14 mouse cellular contexts compared by ENCODE assay signal in the genomic region with DNA sequence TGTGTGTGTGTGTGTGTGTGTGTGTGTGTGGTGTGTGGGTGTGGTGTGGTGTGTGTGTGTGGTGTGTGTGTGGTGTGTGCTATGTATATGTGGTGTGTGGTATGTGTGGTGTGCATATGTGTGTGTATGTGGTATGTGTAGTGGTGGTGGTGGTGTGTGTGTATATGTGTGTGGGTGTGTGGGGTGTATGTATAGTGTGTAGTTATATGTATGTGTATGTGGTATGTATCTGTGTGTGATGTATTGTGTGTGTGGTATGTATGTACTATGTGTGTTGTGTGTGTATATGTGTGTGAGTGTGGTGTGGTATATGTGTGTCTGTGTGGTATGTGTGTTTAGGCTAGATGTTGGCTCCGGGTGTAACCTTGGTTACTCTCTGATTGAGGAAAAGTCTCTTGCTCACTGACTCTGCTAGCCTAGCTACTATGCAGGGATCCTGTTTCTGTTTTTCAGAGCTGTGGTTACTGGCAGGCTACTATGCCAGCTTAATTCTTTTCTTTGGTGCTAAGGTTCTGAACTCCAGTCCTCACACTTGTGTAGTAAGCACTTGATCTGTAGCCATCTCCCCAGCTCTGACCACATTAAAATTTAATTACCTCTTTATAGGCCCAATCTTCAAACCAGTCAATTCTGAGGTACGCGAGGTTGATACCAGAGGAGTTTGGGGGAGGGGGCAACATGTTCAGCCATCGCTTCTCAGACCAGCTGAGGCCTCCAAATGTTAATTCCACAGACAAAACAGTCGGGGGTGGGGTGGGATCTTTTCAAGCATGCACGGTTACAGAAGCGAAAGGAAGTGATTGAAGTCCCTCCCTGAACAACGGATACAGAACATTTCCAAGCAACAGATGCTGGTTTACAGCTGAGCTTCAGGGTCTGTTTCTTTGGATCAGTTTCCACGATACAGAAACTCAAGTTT.
DNase-seq lines count a peak whose midpoint lies in the region; ATAC-seq and TF ChIP-seq lines count a peak whose summit lies in the region.
"Had no signal": no experiment of that assay in that cellular context is flagged by ENCODE, and none has a peak within 500 bp of the region (broad histone marks: within the 10 kb centered on the region; RNA-seq: fewer than 3 reads in every experiment).

No protein-coding gene starts in this region.

- no peak for TF ChIP-seq CTCF in brain, embryonic 14.5 days (IDR thresholded peaks at IDR 0.05; ENCODE audit: borderline replicate concordance, extremely low read depth, insufficient read depth, insufficient read length)

- no peaks in the 10 kb centered on the region for H3K36me3 ChIP-seq in kidney, embryonic 16.5 days (ENCODE audit: insufficient read depth, low read length)
- no peaks in the 10 kb centered on the region for H3K36me3 ChIP-seq in forebrain, embryonic 14.5 days (ENCODE audit: control insufficient read depth, insufficient read depth, low read length)
- no peaks in the 10 kb centered on the region for H3K36me3 ChIP-seq in limb, embryonic 12.5 days
- H3K36me3 ChIP-seq: lung, embryonic 15.5 days had no signal

- no peak for DNase-seq in kidney, postnatal 25 days
- peak; percentile 68 for DNase-seq in brain, embryonic 14.5 days (ENCODE audit: low read depth)
- peak; percentile 48 for DNase-seq in forebrain, embryonic 14.5 days (ENCODE audit: low spot score)
- DNase-seq in lung, adult 18-20 months, result no peak
- DNase-seq in gastrocnemius, postnatal 4 days (ENCODE audit: low spot score in 2 of 2), result no peak
- DNase-seq in adrenal gland, postnatal 10 days, result no peak
- DNase-seq: adrenal gland, postnatal 36 days; cerebellum, adult 9-10 months; gastrocnemius, postnatal 25 days; heart, postnatal 10 days had no signal

- no peaks in the 10 kb centered on the region for H3K4me1 ChIP-seq in kidney, embryonic 16.5 days (ENCODE audit: insufficient read depth, low read length)
- H3K4me1 ChIP-seq in forebrain, embryonic 14.5 days (ENCODE audit: control insufficient read depth, insufficient read depth, low read length), result peaks cover 10% of the 10 kb centered on the region
- peaks cover 11% of the 10 kb centered on the region for H3K4me1 ChIP-seq in limb, embryonic 12.5 days (replicated peaks)
- H3K4me1 ChIP-seq: lung, embryonic 15.5 days had no signal

- no peaks in the 10 kb centered on the region for H3K27me3 ChIP-seq in kidney, embryonic 16.5 days (ENCODE audit: insufficient read depth, low read length)
- H3K27me3 ChIP-seq in forebrain, embryonic 14.5 days (replicated peaks; ENCODE audit: control insufficient read depth, insufficient read depth, low read length), result no peaks in the 10 kb centered on the region
- 0 out of 2 replicates have a peak, but pooled peaks cover 4% of the 10 kb centered on the region for H3K27me3 ChIP-seq in limb, embryonic 12.5 days
- H3K27me3 ChIP-seq: lung, embryonic 15.5 days had no signal

- no peak overlapping the region for H3K27ac ChIP-seq in kidney, embryonic 16.5 days (ENCODE audit: low read length)
- no peak overlapping the region for H3K27ac ChIP-seq in forebrain, embryonic 14.5 days (ENCODE audit: low read depth, low read length)
- H3K27ac ChIP-seq in limb, embryonic 12.5 days, result 0 out of 2 replicates have a peak overlapping the region, but pooled peaks have one; percentile 17
- H3K27ac ChIP-seq: kidney, postnatal 0 days; lung, embryonic 15.5 days had no signal

- 40% methylated on average over 9 of the region's 9 CpGs for WGBS in kidney, embryonic 16.5 days
- WGBS in forebrain, embryonic 14.5 days, result 28% methylated on average over 9 of the region's 9 CpGs
- WGBS in limb, embryonic 12.5 days, result 29% methylated on average over 9 of the region's 9 CpGs

- no peak overlapping the region for H3K4me2 ChIP-seq in kidney, embryonic 16.5 days (replicated peaks; ENCODE audit: low read depth, low read length)
- no peak overlapping the region for H3K4me2 ChIP-seq in forebrain, embryonic 14.5 days (ENCODE audit: low read length)
- H3K4me2 ChIP-seq in limb, embryonic 12.5 days, result no peak overlapping the region
- H3K4me2 ChIP-seq: lung, embryonic 15.5 days had no signal

- no peaks in the 10 kb centered on the region for H3K9me3 ChIP-seq in kidney, embryonic 16.5 days (ENCODE audit: low read length)
- no peaks in the 10 kb centered on the region for H3K9me3 ChIP-seq in forebrain, embryonic 14.5 days (replicated peaks; ENCODE audit: control insufficient read depth, low read length)
- no peaks in the 10 kb centered on the region for H3K9me3 ChIP-seq in limb, embryonic 12.5 days
- H3K9me3 ChIP-seq: lung, embryonic 15.5 days had no signal

- H3K4me3 ChIP-seq in kidney, embryonic 16.5 days (ENCODE audit: low read length), result no peak overlapping the region
- H3K4me3 ChIP-seq in forebrain, embryonic 14.5 days (ENCODE audit: low read depth, low read length), result no peak overlapping the region
- no peak overlapping the region for H3K4me3 ChIP-seq in limb, embryonic 12.5 days (replicated peaks)
- H3K4me3 ChIP-seq: lung, embryonic 15.5 days had no signal

- TF ChIP-seq POLR2A in brain, embryonic 14.5 days (IDR thresholded peaks at IDR 0.05; ENCODE audit: borderline replicate concordance, extremely low read depth, insufficient read depth, insufficient read length, poor library complexity, severe bottlenecking), result no peak

- peak; percentile 31; the same call in 1 of the 2 replicates for ATAC-seq in kidney, embryonic 16.5 days (ENCODE audit: low FRiP score, low TSS enrichment)
- 0 out of 2 replicates have a peak, but pooled peaks have one; percentile 32 for ATAC-seq in forebrain, embryonic 14.5 days
- peak; percentile 47; the same call in 1 of the 2 replicates for ATAC-seq in limb, embryonic 12.5 days (ENCODE audit: insufficient number of reproducible peaks, insufficient read depth, low FRiP score, low TSS enrichment, low read depth)

- no peak overlapping the region for H3K9ac ChIP-seq in kidney, embryonic 16.5 days (replicated peaks; ENCODE audit: low read length)
- H3K9ac ChIP-seq in forebrain, embryonic 14.5 days (ENCODE audit: low read length), result no peak overlapping the region
- H3K9ac ChIP-seq in limb, embryonic 12.5 days (replicated peaks), result no peak overlapping the region
- H3K9ac ChIP-seq: lung, embryonic 15.5 days had no signal

Comparison
In these comparisons a context has a peak if more than half of its experiments do, and no peak if none do; other contexts are left out.
1. DNase-seq: peak in brain, embryonic 14.5 days (single experiment) and forebrain, embryonic 14.5 days (single experiment); none in kidney, postnatal 25 days (0 of 2), lung, adult 18-20 months (0 of 2), gastrocnemius, postnatal 4 days (0 of 2) and adrenal gland, postnatal 10 days (single experiment).
2. Peak in every context shown above with its lines, with median percentiles within 50 percentile points of each other: ATAC-seq.